Mouse (Mus musculus) embryonic facial prominence, embryonic 13.5 days (tissue): ENCODE measurements around the gene H2-Ke6. TPM values are rescaled to one million over a fixed set of nuclear protein-coding genes. Genes with fewer than 3 reads are reported as not detected.
"Not testable (repeated sequence)": the region's sequence is repeated elsewhere in the genome, so short reads cannot be mapped to it uniquely, and the experiment has no call there.

Experiments
- ATAC-seq: fragments of 200-750 bp; cut with Nextera tagmentation; 2 replicates; pipeline ENCODE4 v1.8.0; 2017; ENCODE audit warnings: low read depth; ENCODE audit not compliant: insufficient number of reproducible peaks, insufficient read depth, low FRiP score, low TSS enrichment
- H3K27ac ChIP-seq: fragments of 300-500 bp; sonication (generic); 2 replicates; pipeline ENCODE4 v1.5.1; 2015; ENCODE audit warnings: moderate library complexity, mild to moderate bottlenecking, inconsistent platforms
- H3K27me3 ChIP-seq: fragments of 300-500 bp; sonication (generic); 2 replicates; pipeline ENCODE4 v1.6.1; 2015; ENCODE audit warnings: mild to moderate bottlenecking, inconsistent platforms
- H3K36me3 ChIP-seq: fragments of 300-500 bp; sonication (generic); 2 replicates; pipeline ENCODE4 v1.6.1; 2015; ENCODE audit warnings: mild to moderate bottlenecking, inconsistent platforms
- H3K4me1 ChIP-seq: fragments of 300-500 bp; sonication (generic); 2 replicates; pipeline ENCODE4 v1.6.1; 2015; ENCODE audit warnings: inconsistent platforms
- H3K4me2 ChIP-seq: fragments of 300-500 bp; sonication (generic); 2 replicates; pipeline ENCODE4 v1.6.1; 2015; ENCODE audit warnings: moderate library complexity, mild to moderate bottlenecking, inconsistent platforms
- H3K4me3 ChIP-seq: fragments of 300-500 bp; sonication (generic); 2 replicates; pipeline ENCODE4 v1.5.1; 2015; ENCODE audit warnings: mild to moderate bottlenecking, inconsistent platforms
- H3K9ac ChIP-seq: fragments of 300-500 bp; sonication (generic); 2 replicates; pipeline ENCODE4 v1.6.1; 2015; ENCODE audit warnings: mild to moderate bottlenecking, inconsistent platforms
- H3K9me3 ChIP-seq: fragments of 300-500 bp; sonication (generic); 2 replicates; pipeline ENCODE4 v1.6.1; 2016; ENCODE audit warnings: inconsistent platforms
- WGBS: fragments of 180-500 bp; shearing (Covaris S2); methylation state at CpG from one replicate; pipeline ENCODE4 v1.1.7; 2015; ENCODE audit warnings: mixed read lengths; 5-methylcytosine and 5-hydroxymethylcytosine counted together
- microRNA counts: library from miRNA; unstranded; fragments of <30 nt; microRNA quantifications from one replicate; lab custom pipeline; 2016
- microRNA-seq: library from miRNA; unstranded; fragments of <30 nt; microRNA quantifications from one replicate; pipeline ENCODE4, GENCODE M21; 2016
- polyA plus RNA-seq: library from polyadenylated mRNA; unstranded; fragments of >200 nt; fragmentation: Nextera tagmentation; extraction: Ambion mirVana; gene quantifications from 2 replicates; pipeline ENCODE4 v1.2.1, GENCODE M21; 2015

H2-Ke6 gene
- polyA plus RNA-seq, 1 experiment from 2014 or later, result 58.8 TPM

GRCm38 (mm10) chr17:33991788-33992664 lies 35.8 kb downstream of the H2-Ke6 start:
- Histone ChIP-seq H3K9me3 (no peaks in the 10 kb centered on the region), H3K9ac (no peak overlapping the region), H3K4me1 (no peaks in the 10 kb centered on the region), H3K27ac (no peak overlapping the region), H3K4me3 (no peak overlapping the region), H3K27me3 (peaks cover 22% of the 10 kb centered on the region), H3K4me2 (no peak overlapping the region), H3K36me3 (no peaks in the 10 kb centered on the region)
- no peak for ATAC-seq
- 31% methylated on average over 10 of the region's 10 CpGs for WGBS

GRCm38 (mm10) chr17:33982136-33982535 lies 45.7 kb downstream of the H2-Ke6 start:
- H3K36me3 ChIP-seq, result not testable (repeated sequence)
- WGBS, result 10% methylated on average over 8 of the region's 8 CpGs

GRCm38 (mm10) chr17:33981192-33981909 lies 46.5 kb downstream of the H2-Ke6 start:
- WGBS, result 1% methylated on average over 27 of the region's 27 CpGs
- H3K36me3 ChIP-seq, H3K9me3 ChIP-seq: not testable (repeated sequence)
- Histone ChIP-seq H3K4me2 (peak overlapping the region; percentile 66), H3K9ac (peak overlapping the region; percentile 75), H3K27me3 (peaks cover 43% of the 10 kb centered on the region), H3K4me3 (peak overlapping the region; percentile 55), H3K4me1 (peaks cover 22% of the 10 kb centered on the region), H3K27ac (peak overlapping the region; percentile 92)
- peak; percentile 90 for ATAC-seq

More at GRCm38 (mm10) chr17:33982136-33982535, 45.7 kb downstream of the H2-Ke6 start:
- H3K4me3 ChIP-seq, result peak overlapping the region; percentile 55
- H3K9ac ChIP-seq, ATAC-seq, H3K9me3 ChIP-seq, H3K27ac ChIP-seq: not testable (repeated sequence)
- H3K4me1 ChIP-seq, result peaks cover 22% of the 10 kb centered on the region
- peaks cover 40% of the 10 kb centered on the region for H3K27me3 ChIP-seq
- H3K4me2 ChIP-seq, result peak overlapping the region; percentile 66

- Histone ChIP-seq H3K9ac (no peak overlapping the region), H3K4me1 (peaks cover 22% of the 10 kb centered on the region), H3K27me3 (peaks cover 51% of the 10 kb centered on the region), H3K4me2 (peak overlapping the region; percentile 66), H3K36me3 (no peaks in the 10 kb centered on the region), H3K4me3 (no peak overlapping the region), H3K9me3 (no peaks in the 10 kb centered on the region), H3K27ac (peak overlapping the region; percentile 72; the same call in 1 of the 2 replicates)
- WGBS, result 75% methylated on average over 19 of the region's 19 CpGs
- no peak for ATAC-seq
These were observed 47.5 kb downstream of the H2-Ke6 start for GRCm38 (mm10) chr17:33980181-33981035.

GRCm38 (mm10) chr17:33979512-33980050 lies 48.3 kb downstream of the H2-Ke6 start:
- H3K27me3 ChIP-seq, result peaks cover 58% of the 10 kb centered on the region
- H3K4me1 ChIP-seq, result peaks cover 22% of the 10 kb centered on the region
- no peak overlapping the region for H3K9ac ChIP-seq
- no peaks in the 10 kb centered on the region for H3K9me3 ChIP-seq
- H3K4me3 ChIP-seq, result no peak overlapping the region
- no peak overlapping the region for H3K4me2 ChIP-seq
- H3K27ac ChIP-seq, result no peak overlapping the region
- ATAC-seq, result no peak
- no peaks in the 10 kb centered on the region for H3K36me3 ChIP-seq
- WGBS, result 75% methylated on average over 6 of the region's 6 CpGs

- H3K27ac ChIP-seq, result no peak overlapping the region
- peak overlapping the region; percentile 62 for H3K9ac ChIP-seq
- no peaks in the 10 kb centered on the region for H3K36me3 ChIP-seq
- H3K4me2 ChIP-seq, result peak overlapping the region; percentile 58
- H3K4me3 ChIP-seq, result peak overlapping the region; percentile 42
- WGBS, result 1% methylated on average over 17 of the region's 17 CpGs
- H3K9me3 ChIP-seq, result no peaks in the 10 kb centered on the region
- H3K27me3 ChIP-seq, result peaks cover 65% of the 10 kb centered on the region
- ATAC-seq, result no peak
- peaks cover 22% of the 10 kb centered on the region for H3K4me1 ChIP-seq
These were observed 49.2 kb downstream of the H2-Ke6 start for GRCm38 (mm10) chr17:33978631-33979031.

GRCm38 (mm10) chr17:33977861-33978557 lies 49.9 kb downstream of the H2-Ke6 start:
- no peak overlapping the region for H3K27ac ChIP-seq
- H3K4me2 ChIP-seq, result peak overlapping the region; percentile 58
- peak overlapping the region; percentile 42 for H3K4me3 ChIP-seq
- H3K9ac ChIP-seq, result peak overlapping the region; percentile 62
- peaks cover 72% of the 10 kb centered on the region for H3K27me3 ChIP-seq
- WGBS, result 1% methylated on average over 57 of the region's 57 CpGs
- H3K9me3 ChIP-seq, result no peaks in the 10 kb centered on the region
- peaks cover 22% of the 10 kb centered on the region for H3K4me1 ChIP-seq
- ATAC-seq, result no peak
- no peaks in the 10 kb centered on the region for H3K36me3 ChIP-seq

MicroRNAs encoded within 50 kb of the gene (microRNA counts, 519-probe panel; counts per million panel counts)
- microRNA mmu-miR-219 (lab: Ali Mortazavi, UCI), result 236 counts per million, percentile 44 among the panel's probes with 10 or more counts

Small RNAs within 50 kb of the gene (microRNA-seq; reads per million reads assigned to microRNA genes)
- gene Mir219a-1 (not detected), gene Mir219c (not detected)

Other genes with a start within 250 kb of the H2-Ke6 start
- gene Angptl4, start 246.2 kb downstream of the H2-Ke6 start, polyA plus RNA-seq, result 53.0 and 60.7 TPM in 2 replicates
- gene Kank3, start 217.5 kb downstream of the H2-Ke6 start, polyA plus RNA-seq, result 34.4 and 37.9 TPM in 2 replicates
- gene Rps28, start 203.5 kb downstream of the H2-Ke6 start, polyA plus RNA-seq, result 1,111 and 1,168 TPM in 2 replicates
- gene Ndufa7, start 203.5 kb downstream of the H2-Ke6 start, polyA plus RNA-seq, result 464 and 506 TPM in 2 replicates
- 57.8 and 66.4 TPM in 2 replicates for gene Cd320, start 185.0 kb downstream of the H2-Ke6 start, polyA plus RNA-seq
- gene Gm7029, start 154.2 kb downstream of the H2-Ke6 start, polyA plus RNA-seq, result not detected in 2 replicates
- gene Kifc1, start 137.4 kb downstream of the H2-Ke6 start, polyA plus RNA-seq, result 7.2 and 7.3 TPM in 2 replicates
- 0.27 TPM in 1 of 2 replicates, not detected in the other for gene Platr17, start 122.9 kb downstream of the H2-Ke6 start, polyA plus RNA-seq
- gene Daxx, start 118.6 kb downstream of the H2-Ke6 start, polyA plus RNA-seq, result 57.7 and 58.9 TPM in 2 replicates
- gene Tapbp, start 112.2 kb downstream of the H2-Ke6 start, polyA plus RNA-seq, result 26.6 and 31.9 TPM in 2 replicates
- gene Zbtb22, start 112.2 kb downstream of the H2-Ke6 start, polyA plus RNA-seq, result 15.4 and 17.6 TPM in 2 replicates
- gene Rgl2, start 98.5 kb downstream of the H2-Ke6 start, polyA plus RNA-seq, result 61.2 and 63.7 TPM in 2 replicates
- gene Pfdn6, start 87.7 kb downstream of the H2-Ke6 start, polyA plus RNA-seq, result 176 and 190 TPM in 2 replicates
- gene Wdr46, start 87.4 kb downstream of the H2-Ke6 start, polyA plus RNA-seq, result 36.2 and 40.7 TPM in 2 replicates
- 7.0 and 7.2 TPM in 2 replicates for gene B3galt4, start 76.6 kb downstream of the H2-Ke6 start, polyA plus RNA-seq
- gene Vps52, start 72.2 kb downstream of the H2-Ke6 start, polyA plus RNA-seq, result 45.7 and 49.6 TPM in 2 replicates
- gene Rps18, start 72.1 kb downstream of the H2-Ke6 start, polyA plus RNA-seq, result 1,782 and 1,797 TPM in 2 replicates
- gene H2-K1, start 27.7 kb downstream of the H2-Ke6 start, polyA plus RNA-seq, result 8.5 and 14.6 TPM in 2 replicates
- 17.1 and 22.3 TPM in 2 replicates for gene Ring1, start 3.4 kb downstream of the H2-Ke6 start, polyA plus RNA-seq
- gene Slc39a7, start 3.6 kb upstream of the H2-Ke6 start, polyA plus RNA-seq, result 201 and 212 TPM in 2 replicates
- gene Rxrb, start 3.8 kb upstream of the H2-Ke6 start, polyA plus RNA-seq, result 53.4 and 56.4 TPM in 2 replicates
- 23.7 and 26.5 TPM in 2 replicates for gene Col11a2, start 11.4 kb upstream of the H2-Ke6 start, polyA plus RNA-seq
- gene H2-Oa, start 64.3 kb upstream of the H2-Ke6 start, polyA plus RNA-seq, result 0.48 and 0.65 TPM in 2 replicates
- gene H2-DMa, start 91.5 kb upstream of the H2-Ke6 start, polyA plus RNA-seq, result 17.2 and 17.6 TPM in 2 replicates
- 122 and 142 TPM in 2 replicates for gene Brd2, start 94.6 kb upstream of the H2-Ke6 start, polyA plus RNA-seq
- gene H2-DMb2, start 115.2 kb upstream of the H2-Ke6 start, polyA plus RNA-seq, result 0.67 and 1.1 TPM in 2 replicates
- 2.0 and 2.6 TPM in 2 replicates for gene H2-DMb1, start 125.0 kb upstream of the H2-Ke6 start, polyA plus RNA-seq
- 8.4 and 9.5 TPM in 2 replicates for gene Tap1, start 159.5 kb upstream of the H2-Ke6 start, polyA plus RNA-seq
- 2.3 and 3.8 TPM in 2 replicates for gene Psmb9, start 159.7 kb upstream of the H2-Ke6 start, polyA plus RNA-seq
- 4.3 and 5.7 TPM in 2 replicates for gene Psmb8, start 169.7 kb upstream of the H2-Ke6 start, polyA plus RNA-seq
- 3.5 and 3.7 TPM in 2 replicates for gene Tap2, start 175.5 kb upstream of the H2-Ke6 start, polyA plus RNA-seq
- gene H2-Ob, start 210.8 kb upstream of the H2-Ke6 start, polyA plus RNA-seq, result not detected in 2 replicates
- gene H2-Ab1, start 229.6 kb upstream of the H2-Ke6 start, polyA plus RNA-seq, result 5.3 and 5.6 TPM in 2 replicates